Mouse (Mus musculus): ENCODE measurements at regions not wholly inside any gene's neighbourhood (a gene's known extent, or its start where the extent isn't known, plus 50 kb on each side); places are given as distances from the start of the nearest gene placed in this dataset.

- DNase-seq = no peak
Measured at GRCm38 (mm10) chrX:19168983-19169382, 312.1 kb downstream of the Tex13c3 start.

GRCm38 (mm10) chrX:19168546-19168945, 312.6 kb downstream of the Tex13c3 start:
- peak; percentile 11 for DNase-seq

GRCm38 (mm10) chrX:19168111-19168510, 313.0 kb downstream of the Tex13c3 start:
- no peak for DNase-seq

GRCm38 (mm10) chrX:19167121-19167853, 313.8 kb downstream of the Tex13c3 start:
- DNase-seq = peak; percentile 3

GRCm38 (mm10) chrX:19165891-19166644, 315.1 kb downstream of the Tex13c3 start:
- DNase-seq = no peak

- DNase-seq = no peak
Measured at GRCm38 (mm10) chrX:19164151-19164550, 317.0 kb downstream of the Tex13c3 start.

GRCm38 (mm10) chrX:19162958-19163357, 318.2 kb downstream of the Tex13c3 start:
- DNase-seq = no peak

- no peak for DNase-seq
Measured at GRCm38 (mm10) chrX:19162351-19162750, 318.8 kb downstream of the Tex13c3 start.

- no peak for DNase-seq
Measured at GRCm38 (mm10) chrX:19160275-19160930, 320.7 kb downstream of the Tex13c3 start.

GRCm38 (mm10) chrX:19157464-19158203, 323.5 kb downstream of the Tex13c3 start:
- no peak for DNase-seq

GRCm38 (mm10) chrX:19153619-19154018, 327.5 kb downstream of the Tex13c3 start:
- no peak for DNase-seq

GRCm38 (mm10) chrX:19152170-19152861, 328.8 kb downstream of the Tex13c3 start:
- DNase-seq = no peak

- DNase-seq = no peak
Measured at GRCm38 (mm10) chrX:19150606-19151005, 330.5 kb downstream of the Tex13c3 start.

- DNase-seq = no peak
Measured at GRCm38 (mm10) chrX:19148672-19149071, 332.4 kb downstream of the Tex13c3 start.

GRCm38 (mm10) chrX:19148251-19148650, 332.9 kb downstream of the Tex13c3 start:
- DNase-seq = no peak

- DNase-seq = no peak
Measured at GRCm38 (mm10) chrX:19112753-19113152, 368.4 kb downstream of the Tex13c3 start.

GRCm38 (mm10) chrX:19102911-19103310, 378.2 kb downstream of the Tex13c3 start:
- DNase-seq = no peak

GRCm38 (mm10) chrX:19095960-19096359, 385.2 kb downstream of the Tex13c3 start:
- DNase-seq = no peak

GRCm38 (mm10) chrX:19084435-19084834, 396.7 kb downstream of the Tex13c3 start:
- no peak for DNase-seq

- no peak for DNase-seq
Measured at GRCm38 (mm10) chrX:19080021-19080420, 401.1 kb downstream of the Tex13c3 start.
